Mouse (Mus musculus) lung, postnatal 0 days (tissue): ENCODE data around the gene Tmbim6. TPM values are rescaled to one million over a fixed set of nuclear protein-coding genes. Genes with fewer than 3 reads are reported as not detected.

Source experiments
- ATAC-seq: fragments of 200-750 bp; cut with Nextera tagmentation; 2 replicates; pipeline ENCODE4 v1.8.0; 2017; ENCODE audit warnings: moderate library complexity
- DNase-seq: peaks from one replicate; pipeline ENCODE4 v3.0.0-alpha.2; 2016; ENCODE audit warnings: low spot score
- H3K27ac ChIP-seq: fragments of 300-500 bp; sonication (generic); 2 replicates; pipeline ENCODE4 v1.5.1; 2014; ENCODE audit warnings: antibody characterized with exemption, mild to moderate bottlenecking, low read length, mixed read lengths
- H3K27me3 ChIP-seq: fragments of 300-500 bp; sonication (generic); replicated peaks from 2 replicates; pipeline ENCODE4 v1.6.1; 2014; ENCODE audit warnings: low read length, mixed read lengths; ENCODE audit not compliant: insufficient read depth
- H3K36me3 ChIP-seq: fragments of 300-500 bp; sonication (generic); 2 replicates; pipeline ENCODE4 v1.6.1; 2014; ENCODE audit warnings: low read length, mixed read lengths; ENCODE audit not compliant: insufficient read depth
- H3K4me1 ChIP-seq: fragments of 300-500 bp; sonication (generic); 2 replicates; pipeline ENCODE4 v1.6.1; 2014; ENCODE audit warnings: antibody characterized with exemption, low read depth, low read length, mixed read lengths; ENCODE audit not compliant: insufficient read depth
- H3K4me2 ChIP-seq: fragments of 300-500 bp; sonication (generic); replicated peaks from 2 replicates; pipeline ENCODE4 v1.6.1; 2014; ENCODE audit warnings: low read depth, mild to moderate bottlenecking, low read length, moderate library complexity, mixed read lengths
- H3K4me3 ChIP-seq: fragments of 300-500 bp; sonication (generic); 2 replicates; pipeline ENCODE4 v1.5.1; 2014; ENCODE audit warnings: low read depth, low read length
- H3K9ac ChIP-seq: fragments of 300-500 bp; sonication (generic); replicated peaks from 2 replicates; pipeline ENCODE4 v1.6.1; 2014; ENCODE audit warnings: low read depth, mild to moderate bottlenecking
- H3K9me3 ChIP-seq: fragments of 300-500 bp; sonication (generic); 2 replicates; pipeline ENCODE4 v1.6.1; 2016; ENCODE audit warnings: low read length, mixed read lengths
- CTCF ChIP-seq: IDR thresholded peaks from 2 replicates; pipeline ENCODE4 v1.5.1; 2016; ENCODE audit warnings: antibody characterized with exemption, mild to moderate bottlenecking
- EP300 ChIP-seq: IDR thresholded peaks from 2 replicates; pipeline ENCODE4 v1.6.1; 2016; ENCODE audit warnings: antibody characterized with exemption, mild to moderate bottlenecking, control low read depth
- WGBS: fragments of 180-500 bp; shearing (Covaris S2); extraction: QIAGEN DNeasy Blood & Tissue Kit; methylation state at CpG from one replicate; pipeline ENCODE4 v1.1.7; 2014; 5-methylcytosine and 5-hydroxymethylcytosine counted together
- polyA plus RNA-seq: library from polyadenylated mRNA; unstranded; fragments of >200 nt; fragmentation: Nextera tagmentation; extraction: Ambion mirVana; gene quantifications from 2 replicates; pipeline ENCODE4 v1.2.1, GENCODE M21; 2015

Tmbim6 gene
- polyA plus RNA-seq, 1 experiment from 2014 or later = 693 TPM

- WGBS = 67% methylated on average over 4 of the region's 4 CpGs
- DNase-seq = peak; percentile 43
- Histone ChIP-seq H3K4me3 (no peak overlapping the region), H3K4me1 (no peaks in the 10 kb centered on the region), H3K9ac (no peak overlapping the region), H3K4me2 (no peak overlapping the region), H3K9me3 (no peaks in the 10 kb centered on the region), H3K27me3 (no peaks in the 10 kb centered on the region), H3K27ac (no peak overlapping the region), H3K36me3 (no peaks in the 10 kb centered on the region)
- no peak for TF ChIP-seq EP300
- no peak for TF ChIP-seq CTCF
- ATAC-seq = no peak
Observed at GRCm38 (mm10) chr15:99387976-99388375, 4.7 kb upstream of the Tmbim6 start.

- no peaks in the 10 kb centered on the region for H3K9me3 ChIP-seq
- no peaks in the 10 kb centered on the region for H3K27me3 ChIP-seq
- 51% methylated on average over 7 of the region's 7 CpGs for WGBS
- no peak overlapping the region for H3K27ac ChIP-seq
- DNase-seq (no peak), ATAC-seq (no peak)
- no peak overlapping the region for H3K4me3 ChIP-seq
- no peak overlapping the region for H3K9ac ChIP-seq
- no peaks in the 10 kb centered on the region for H3K36me3 ChIP-seq
- no peak for TF ChIP-seq EP300
- TF ChIP-seq CTCF = no peak
- H3K4me1 ChIP-seq = peaks cover 3% of the 10 kb centered on the region; the same call in 1 of the 2 replicates
- H3K4me2 ChIP-seq = no peak overlapping the region
Observed at GRCm38 (mm10) chr15:99390472-99391401, 1.9 kb upstream of the Tmbim6 start.

- H3K4me2 ChIP-seq = peak overlapping the region; percentile 54
- TF ChIP-seq CTCF (no peak), EP300 (no peak)
- peak overlapping the region; percentile 36; the same call in 1 of the 2 replicates for H3K4me3 ChIP-seq
- H3K36me3 ChIP-seq = no peaks in the 10 kb centered on the region
- whole genome bisulfite sequencing = 88% methylated on average over 6 of the region's 6 CpGs
- no peak for DNase-seq
- H3K4me1 ChIP-seq = peaks cover 10% of the 10 kb centered on the region; the same call in 1 of the 2 replicates
- H3K9me3 ChIP-seq = no peaks in the 10 kb centered on the region
- H3K9ac ChIP-seq = no peak overlapping the region
- ATAC-seq = no peak
- H3K27ac ChIP-seq = peak overlapping the region; percentile 60; the same call in 1 of the 2 replicates
- H3K27me3 ChIP-seq = no peaks in the 10 kb centered on the region
Observed at GRCm38 (mm10) chr15:99391975-99392374, 707 bp upstream of the Tmbim6 start.

- peak overlapping the region; percentile 98 for H3K4me3 ChIP-seq
- H3K36me3 ChIP-seq = no peaks in the 10 kb centered on the region
- H3K4me2 ChIP-seq = peak overlapping the region; percentile 65
- TF ChIP-seq CTCF (no peak; the same call in 1 of the 2 replicates), EP300 (peak; percentile 48; the same call in 1 of the 2 replicates)
- peak overlapping the region; percentile 99 for H3K27ac ChIP-seq
- H3K9me3 ChIP-seq = no peaks in the 10 kb centered on the region
- H3K4me1 ChIP-seq = peaks cover 13% of the 10 kb centered on the region; the same call in 1 of the 2 replicates
- H3K9ac ChIP-seq = peak overlapping the region; percentile 98
- peak; percentile 71 for ATAC-seq
- no peaks in the 10 kb centered on the region for H3K27me3 ChIP-seq
- 2% methylated on average over 24 of the region's 24 CpGs for WGBS
- DNase-seq = peak; percentile 92
Observed at GRCm38 (mm10) chr15:99393386-99394252, 937 bp downstream of the Tmbim6 start.

- no peak overlapping the region for H3K9ac ChIP-seq
- H3K9me3 ChIP-seq = no peaks in the 10 kb centered on the region
- no peak for ATAC-seq
- TF ChIP-seq EP300 = no peak
- TF ChIP-seq CTCF = no peak
- H3K4me2 ChIP-seq = peak overlapping the region; percentile 53
- 57% methylated on average over 1 of the region's 1 CpGs for WGBS
- 0 out of 2 replicates have a peak overlapping the region, but pooled peaks have one; percentile 3 for H3K27ac ChIP-seq
- no peaks in the 10 kb centered on the region for H3K36me3 ChIP-seq
- no peaks in the 10 kb centered on the region for H3K27me3 ChIP-seq
- no peak overlapping the region for H3K4me3 ChIP-seq
- DNase-seq = no peak
- peaks cover 16% of the 10 kb centered on the region; the same call in 1 of the 2 replicates for H3K4me1 ChIP-seq
Observed at GRCm38 (mm10) chr15:99396462-99396861, 3.8 kb downstream of the Tmbim6 start.

- DNase-seq (no peak), ATAC-seq (no peak)
- H3K4me2 ChIP-seq = peak overlapping the region; percentile 53
- WGBS = 30% methylated on average over 4 of the region's 4 CpGs
- no peaks in the 10 kb centered on the region for H3K27me3 ChIP-seq
- H3K27ac ChIP-seq = 0 out of 2 replicates have a peak overlapping the region, but pooled peaks have one; percentile 3
- no peaks in the 10 kb centered on the region for H3K36me3 ChIP-seq
- H3K4me1 ChIP-seq = peaks cover 16% of the 10 kb centered on the region; the same call in 1 of the 2 replicates
- no peaks in the 10 kb centered on the region for H3K9me3 ChIP-seq
- H3K4me3 ChIP-seq = no peak overlapping the region
- H3K9ac ChIP-seq = no peak overlapping the region
- no peak for TF ChIP-seq EP300
- TF ChIP-seq CTCF = no peak
Observed at GRCm38 (mm10) chr15:99396875-99397274, 4.2 kb downstream of the Tmbim6 start.
